6 mouse cellular contexts compared by ENCODE assay signal in the genomic region with DNA sequence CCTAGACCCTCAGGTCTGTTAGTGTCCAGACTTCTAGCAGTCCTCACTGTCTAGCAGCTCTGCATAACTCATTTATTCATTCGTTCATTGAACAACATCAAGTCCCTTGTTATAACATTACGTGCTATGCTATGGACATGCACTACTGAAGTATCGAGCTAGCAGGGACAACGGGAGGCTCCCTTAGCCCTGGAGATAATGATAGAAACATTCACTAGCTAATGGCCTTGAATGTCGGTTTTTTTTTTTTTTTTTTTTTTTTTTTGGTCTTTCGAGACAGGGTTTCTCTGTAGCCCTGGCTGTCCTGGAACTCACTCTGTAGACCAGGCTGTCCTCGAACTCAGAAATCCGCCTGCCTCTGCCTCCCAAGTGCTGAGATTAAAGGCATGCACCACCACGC. TPM values are rescaled to one million over a fixed set of nuclear protein-coding genes. Genes with fewer than 3 reads are reported as not detected.
DNase-seq lines count a peak whose midpoint lies in the region; ATAC-seq and TF ChIP-seq lines count a peak whose summit lies in the region.
"Not testable (repeated sequence)": the region's sequence is repeated elsewhere in the genome, so short reads cannot be mapped to it uniquely, and the experiment has no call there.

No protein-coding gene starts in this region.

- not testable (repeated sequence) for H3K27me3 ChIP-seq in CH12.LX (replicated peaks); erythroblast, embryonic 14.5 days (ENCODE audit: control insufficient read depth); heart, embryonic 13.5 days (replicated peaks); liver, embryonic 13.5 days; liver, embryonic 15.5 days; liver, postnatal 0 days (ENCODE audit: insufficient read depth, low read length)

- WGBS in heart, embryonic 13.5 days: 81% methylated on average over 9 of the region's 9 CpGs
- WGBS in liver, embryonic 13.5 days (ENCODE audit: insufficient replicate concordance): 72% methylated on average over 9 of the region's 9 CpGs
- WGBS in liver, embryonic 15.5 days (ENCODE audit: insufficient replicate concordance): 67% methylated on average over 9 of the region's 9 CpGs
- 80% methylated on average over 9 of the region's 9 CpGs for WGBS in liver, postnatal 0 days (ENCODE audit: insufficient replicate concordance)

- H3K27ac ChIP-seq in CH12.LX (ENCODE audit: insufficient read depth, low read depth); heart, embryonic 13.5 days (replicated peaks); liver, postnatal 0 days (ENCODE audit: low read depth): not testable (repeated sequence)
- peak overlapping the region; percentile 94 for H3K27ac ChIP-seq in liver, embryonic 13.5 days
- H3K27ac ChIP-seq in liver, embryonic 15.5 days (replicated peaks): peak overlapping the region; percentile 92; the same call in 1 of the 2 replicates

- H3K4me1 ChIP-seq in CH12.LX (ENCODE audit: control insufficient read depth in 1 of 2, insufficient read depth in 2 of 2): peaks cover 6 to 36% of the 10 kb centered on the region in 2 experiments; a peak in 3 of 4 replicates
- peaks cover 83% of the 10 kb centered on the region for H3K4me1 ChIP-seq in erythroblast, embryonic 14.5 days (ENCODE audit: control insufficient read depth)
- peaks cover 31% of the 10 kb centered on the region for H3K4me1 ChIP-seq in heart, embryonic 13.5 days
- peaks cover 83% of the 10 kb centered on the region for H3K4me1 ChIP-seq in liver, embryonic 13.5 days (replicated peaks)
- H3K4me1 ChIP-seq in liver, embryonic 15.5 days (replicated peaks): peaks cover 82% of the 10 kb centered on the region
- peaks cover 12% of the 10 kb centered on the region; the same call in 1 of the 2 replicates for H3K4me1 ChIP-seq in liver, postnatal 0 days (ENCODE audit: insufficient read depth)

- H3K4me2 ChIP-seq in CH12.LX (ENCODE audit: insufficient read depth, low read depth, poor library complexity, severe bottlenecking): peak overlapping the region; percentile 97; the same call in 1 of the 2 replicates
- peak overlapping the region; percentile 96; the same call in 1 of the 2 replicates for H3K4me2 ChIP-seq in heart, embryonic 13.5 days
- peak overlapping the region; percentile 99 for H3K4me2 ChIP-seq in liver, embryonic 13.5 days
- H3K4me2 ChIP-seq in liver, embryonic 15.5 days: peak overlapping the region; percentile 98
- H3K4me2 ChIP-seq in liver, postnatal 0 days (ENCODE audit: low read depth, low read length): peak overlapping the region; percentile 99

- not testable (repeated sequence) for TF ChIP-seq EP300 in CH12.LX (IDR thresholded peaks at IDR 0.05; ENCODE audit: low read length); liver, postnatal 0 days (IDR thresholded peaks at IDR 0.05; ENCODE audit: low read depth)

- TF ChIP-seq RAD21 in CH12.LX (IDR thresholded peaks at IDR 0.05; ENCODE audit: low read depth, low read length): not testable (repeated sequence)

- ATAC-seq in heart, embryonic 13.5 days (ENCODE audit: extremely low read depth, insufficient number of reproducible peaks, low FRiP score, low TSS enrichment); liver, embryonic 13.5 days (ENCODE audit: low read depth); liver, embryonic 15.5 days (ENCODE audit: insufficient read depth); liver, postnatal 0 days: not testable (repeated sequence)

- not testable (repeated sequence) for TF ChIP-seq POLR2A in CH12.LX (IDR thresholded peaks at IDR 0.05; ENCODE audit: low read depth, low read length)

- H3K79me2 ChIP-seq in CH12.LX (replicated peaks; ENCODE audit: control insufficient read depth, extremely low read depth, insufficient read depth, poor library complexity, severe bottlenecking): peaks cover 69% of the 10 kb centered on the region

- TF ChIP-seq CTCF in CH12.LX (conservative IDR thresholded peaks at IDR 0.05 in 1 of 2, IDR thresholded peaks at IDR 0.05 in 1 of 2; ENCODE audit: low read depth in 2 of 2, low read length in 2 of 2); liver, postnatal 0 days (IDR thresholded peaks at IDR 0.05; ENCODE audit: low read depth): not testable (repeated sequence)

- H3K9me3 ChIP-seq in CH12.LX (replicated peaks; ENCODE audit: low read length); erythroblast, embryonic 14.5 days (ENCODE audit: control insufficient read depth, low read length); heart, embryonic 13.5 days; liver, embryonic 13.5 days (replicated peaks); liver, embryonic 15.5 days (replicated peaks); liver, postnatal 0 days (ENCODE audit: low read length): not testable (repeated sequence)

- peak overlapping the region in 2 of 3 experiments; percentile 39 to 41 for H3K4me3 ChIP-seq in CH12.LX (replicated peaks in 1 of 3; ENCODE audit: low read depth in 2 of 3, low read length in 2 of 3, poor library complexity in 1 of 3)
- peak overlapping the region; percentile 70 for H3K4me3 ChIP-seq in erythroblast, embryonic 14.5 days (replicated peaks)
- H3K4me3 ChIP-seq in heart, embryonic 13.5 days: peak overlapping the region; percentile 74; the same call in 1 of the 2 replicates
- peak overlapping the region; percentile 89 for H3K4me3 ChIP-seq in liver, embryonic 13.5 days (replicated peaks)
- peak overlapping the region; percentile 85; the same call in 1 of the 2 replicates for H3K4me3 ChIP-seq in liver, embryonic 15.5 days (replicated peaks)
- H3K4me3 ChIP-seq in liver, postnatal 0 days (ENCODE audit: low read depth, low read length): not testable (repeated sequence)

- dilution Hi-C loops in CH12.LX (cut with MboI; ENCODE audit: extremely low pct_ligation_motif_present, extremely low pct_unique_long_range_greater_than_20kb, low sequenced_read_pairs): not testable (repeated sequence)

- peak overlapping the region; percentile 88 for H3K9ac ChIP-seq in CH12.LX (ENCODE audit: insufficient read depth, low read depth)
- H3K9ac ChIP-seq in heart, embryonic 13.5 days; liver, embryonic 13.5 days; liver, embryonic 15.5 days; liver, postnatal 0 days (replicated peaks): not testable (repeated sequence)

- H3K36me3 ChIP-seq in CH12.LX (replicated peaks in 1 of 2; ENCODE audit: control insufficient read depth in 1 of 2, insufficient read depth in 1 of 2, low read length in 1 of 2): peaks cover 27 to 38% of the 10 kb centered on the region in 2 experiments
- H3K36me3 ChIP-seq in erythroblast, embryonic 14.5 days (ENCODE audit: control insufficient read depth): peaks cover 63% of the 10 kb centered on the region
- peaks cover 29% of the 10 kb centered on the region for H3K36me3 ChIP-seq in heart, embryonic 13.5 days
- H3K36me3 ChIP-seq in liver, embryonic 13.5 days: peaks cover 36% of the 10 kb centered on the region
- peaks cover 41% of the 10 kb centered on the region for H3K36me3 ChIP-seq in liver, embryonic 15.5 days (replicated peaks)
- H3K36me3 ChIP-seq in liver, postnatal 0 days (replicated peaks; ENCODE audit: insufficient read depth, low read length): peaks cover 11% of the 10 kb centered on the region; the same call in 1 of the 2 replicates

- not testable (repeated sequence) for DNase-seq in CH12.LX (ENCODE audit: extremely low read depth); liver, embryonic 13.5 days; liver, postnatal 0 days

- in situ Hi-C loops in CH12.LX (cut with MboI; ENCODE audit: low pct_ligation_motif_present, low pct_unique_long_range_greater_than_20kb, low sequenced_read_pairs): not testable (repeated sequence)

TF ChIP-seq in CH12.LX, 34 proteins besides CTCF, POLR2A, EP300 and RAD21:
- peak; percentile 69 for TF ChIP-seq ZNF384 (IDR thresholded peaks at IDR 0.05; ENCODE audit: low read depth, low read length)
TF ChIP-seq in CH12.LX: peak in this region for 1; not testable (repeated sequence) for 33.

RNA-seq across cellular contexts. Expression of a gene that starts 3.8 kb away (rescaled TPM):
- total RNA-seq in CH12.LX (2012; rRNA removed): 74.2 and 83.2 TPM in 2 replicates
- total RNA-seq in CH12.LX (2014; rRNA removed): 32.0 and 34.7 TPM in 2 replicates
- 44.0 and 44.5 TPM in 2 replicates for polyA plus RNA-seq in CH12.LX (2012; ENCODE audit: insufficient read length, low read depth)
- 7.2 and 7.6 TPM in 2 replicates for polyA plus RNA-seq in erythroblast, embryonic 14.5 days (2012)
- 16.8 and 16.9 TPM in 2 replicates for polyA plus RNA-seq in heart, embryonic 13.5 days (2015; fragmentation: Nextera tagmentation; extraction: Ambion mirVana)
- 27.3 and 28.7 TPM in 2 replicates for polyA plus RNA-seq in liver, embryonic 13.5 days (2015; fragmentation: Nextera tagmentation; extraction: Ambion mirVana)
- polyA plus RNA-seq in liver, embryonic 15.5 days (2015; fragmentation: Nextera tagmentation; extraction: Ambion mirVana): 25.7 and 25.8 TPM in 2 replicates
- polyA plus RNA-seq in liver, postnatal 0 days (2015; fragmentation: Nextera tagmentation; extraction: Ambion mirVana): 9.3 and 10.2 TPM in 2 replicates
